Mouse (Mus musculus) monocyte, adult 2 months (primary cell): ENCODE data around the gene Coro1b.

Experiments used
- DNase-seq, 2 experiments: peaks; one replicate each; pipeline ENCODE4 v3.0.0; 2022; ENCODE audit warnings: low spot score in 2 of 2, low read depth in 1 of 2

Coro1b gene

DNA sequence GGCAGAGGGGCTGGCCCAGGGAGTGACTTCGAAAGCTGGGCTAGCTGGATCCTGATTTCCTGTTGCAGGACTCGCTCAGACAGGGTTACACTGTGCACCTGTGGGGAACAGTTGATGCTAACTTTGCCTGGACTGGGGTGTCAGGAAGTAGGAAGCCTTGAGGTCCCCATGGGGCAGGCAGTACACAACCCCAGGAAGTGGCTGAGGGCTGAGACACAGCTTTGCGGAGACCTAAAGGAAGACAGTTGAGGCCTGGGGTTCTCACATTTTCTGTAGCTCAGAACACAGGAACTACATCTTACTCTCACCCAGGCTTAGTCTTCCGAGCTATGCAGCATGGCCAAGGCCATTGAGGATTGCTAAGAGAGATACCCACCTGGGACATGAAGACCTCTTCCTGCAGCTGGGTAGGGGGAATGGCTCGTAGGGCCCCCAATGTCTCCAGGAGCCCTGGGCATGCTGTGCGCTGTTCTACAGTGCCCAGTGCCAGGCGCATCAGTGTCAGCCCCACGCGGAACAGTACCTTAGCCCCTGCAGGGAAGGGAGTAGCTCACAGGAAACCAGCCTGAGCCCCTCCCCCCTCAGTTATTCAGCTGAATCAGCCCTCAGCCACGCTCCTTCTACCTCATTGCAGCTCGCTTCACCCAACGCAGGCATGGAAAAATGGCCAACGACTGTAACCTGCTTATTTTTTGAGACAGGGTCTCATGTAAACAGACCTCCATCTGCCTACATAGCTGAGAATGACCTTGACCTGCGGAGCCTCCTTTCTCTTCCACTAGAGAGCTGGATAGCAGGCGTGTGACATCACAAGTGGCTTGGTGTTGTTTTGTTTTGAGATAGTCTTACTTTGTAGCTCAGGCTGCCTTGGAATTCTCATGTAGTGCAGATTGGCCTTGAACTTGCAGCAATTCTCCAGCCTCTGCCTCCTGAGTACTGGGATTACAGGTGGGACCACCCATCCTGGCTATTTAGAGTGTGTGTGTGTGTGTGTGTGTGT lies 36.9 kb downstream of the Coro1b start:
- no peak for DNase-seq

GRCm38 (mm10) chr19:4187303-4187702 lies 38.9 kb downstream of the Coro1b start:
- no peak for DNase-seq

DNA sequence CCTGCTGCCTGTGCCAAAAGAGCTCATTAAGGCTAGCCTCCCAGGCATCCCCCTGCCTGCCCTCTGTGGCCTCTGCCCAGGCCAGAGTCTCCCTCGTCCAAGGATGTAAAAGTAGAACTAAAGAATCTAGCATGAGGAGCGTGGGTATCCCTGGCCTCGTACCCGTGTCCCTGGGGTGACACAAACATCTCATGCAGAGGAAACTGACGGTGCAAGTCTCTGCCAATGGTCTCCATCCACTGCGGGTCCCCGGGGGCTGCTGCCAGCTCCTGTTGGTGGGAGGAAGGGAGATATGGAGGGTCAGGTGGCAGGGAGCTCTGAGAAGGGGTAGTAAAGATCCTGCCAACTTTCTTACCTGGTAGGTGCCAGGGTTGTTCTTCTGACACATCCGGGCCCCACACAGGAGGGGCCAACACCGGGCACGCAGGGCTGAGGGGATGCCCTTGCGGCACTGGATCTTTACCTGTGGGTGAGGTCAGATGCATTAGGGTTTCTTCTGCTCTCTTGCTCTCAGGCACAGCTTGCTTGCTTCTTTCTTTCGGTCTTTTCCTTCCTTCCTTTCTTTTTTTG lies 40.7 kb downstream of the Coro1b start:
- no peak for DNase-seq

DNA sequence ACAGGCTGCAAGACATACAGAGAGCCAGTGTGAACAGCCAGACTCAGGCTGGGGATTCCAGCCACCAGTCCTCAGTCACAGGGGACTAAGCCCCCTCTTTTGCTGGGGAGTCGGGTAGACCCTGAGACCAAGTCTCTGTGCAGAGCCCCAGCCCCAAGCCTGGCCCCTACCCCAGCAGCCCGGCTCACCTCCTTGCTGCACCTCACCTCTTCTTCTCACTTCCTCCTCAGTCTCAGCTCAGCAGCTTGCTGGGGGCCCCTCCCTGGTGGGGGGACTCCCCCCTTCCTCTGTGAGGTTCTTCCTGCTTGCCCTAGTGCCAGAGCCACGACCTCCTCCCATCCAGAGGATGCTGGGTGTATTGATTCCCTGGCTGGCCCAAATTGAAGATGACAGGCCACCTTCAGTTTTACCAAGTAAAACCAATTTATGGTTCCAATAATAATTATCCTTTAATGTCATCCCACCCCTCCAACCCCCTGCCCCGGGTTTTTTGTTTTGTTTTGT lies 42.5 kb downstream of the Coro1b start, which contains the start of gene Tbc1d10c:
Tbc1d10c (minus strand) TSS at position 454 of the 504 bp plus-strand sequence.
- peak; percentile 38 to 62 for DNase-seq

DNA sequence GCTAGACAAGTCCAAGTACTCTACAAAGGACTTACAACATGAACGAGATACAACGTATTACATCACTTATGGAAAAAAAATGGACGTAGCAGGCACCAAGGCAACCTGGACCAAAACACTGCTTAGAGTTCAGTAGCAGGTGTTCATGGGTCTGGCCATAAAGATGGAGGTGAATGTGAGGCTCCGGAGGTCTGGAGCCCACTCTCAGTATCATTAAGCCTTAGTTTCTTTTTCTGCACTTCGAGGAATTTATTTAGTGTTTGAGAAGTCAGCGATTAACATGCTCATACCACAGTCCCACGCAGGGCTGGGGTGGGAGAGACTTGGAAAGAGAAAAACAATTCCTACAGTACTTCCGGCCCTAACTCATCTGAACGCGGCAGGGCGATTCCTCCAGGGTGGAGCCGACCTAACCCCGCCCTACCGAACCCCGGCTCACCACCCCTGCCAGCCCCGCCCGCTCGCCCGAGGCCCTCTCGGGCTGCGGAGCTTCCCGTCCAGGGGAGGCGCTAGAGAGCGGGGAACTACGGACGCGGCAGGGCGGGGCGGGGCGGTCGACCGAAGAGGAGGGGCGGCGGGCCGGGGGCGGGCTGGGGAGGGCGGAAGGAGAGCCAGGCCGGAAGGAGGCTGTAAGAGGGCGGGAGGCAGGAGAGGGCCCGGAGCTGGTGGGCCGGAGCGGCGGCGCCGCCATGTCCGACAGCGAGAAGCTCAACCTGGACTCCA lies 43.3 kb downstream of the Coro1b start, which contains the start of gene Ppp1ca:
Ppp1ca (plus strand) TSS at position 538 of the 723 bp plus-strand sequence.
- DNase-seq, result peak; percentile 88 to 89

DNA sequence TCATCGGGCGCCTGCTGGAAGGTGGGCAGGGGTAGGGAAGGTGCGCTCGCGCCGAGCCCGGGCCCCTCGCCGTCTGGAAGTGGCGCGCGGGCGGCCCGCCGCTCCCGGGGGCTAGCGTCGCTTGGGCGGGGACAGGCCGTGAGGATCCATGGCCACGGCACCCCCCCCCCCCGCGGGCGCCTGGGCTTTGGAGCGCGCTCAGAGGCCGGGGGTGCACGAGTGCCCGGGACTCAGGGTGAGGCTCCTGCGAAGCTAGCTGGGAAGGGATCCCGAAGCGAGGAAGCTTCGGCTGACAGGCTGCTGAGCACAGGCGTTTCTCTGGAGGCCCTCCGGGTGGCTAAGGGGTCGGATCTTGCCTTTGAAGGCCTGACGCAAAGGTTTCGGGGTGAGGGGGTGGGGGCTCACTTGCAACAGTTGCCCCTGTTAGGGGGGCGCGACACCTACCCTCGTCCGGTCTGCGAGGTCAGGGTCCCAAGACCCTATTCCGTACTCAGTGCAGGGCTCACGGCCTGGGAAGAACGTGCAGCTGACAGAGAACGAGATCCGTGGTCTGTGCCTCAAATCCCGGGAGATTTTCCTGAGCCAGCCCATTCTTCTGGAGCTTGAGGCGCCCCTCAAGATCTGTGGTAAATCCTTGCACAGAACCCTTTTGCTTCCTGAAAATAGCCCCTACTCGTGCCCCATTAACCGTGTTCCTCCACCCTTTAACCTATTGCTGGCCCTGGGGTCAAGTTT lies 44.0 kb downstream of the Coro1b start:
- DNase-seq, result no peak

GRCm38 (mm10) chr19:4193129-4193528 lies 44.7 kb downstream of the Coro1b start:
- DNase-seq, result no peak

DNA sequence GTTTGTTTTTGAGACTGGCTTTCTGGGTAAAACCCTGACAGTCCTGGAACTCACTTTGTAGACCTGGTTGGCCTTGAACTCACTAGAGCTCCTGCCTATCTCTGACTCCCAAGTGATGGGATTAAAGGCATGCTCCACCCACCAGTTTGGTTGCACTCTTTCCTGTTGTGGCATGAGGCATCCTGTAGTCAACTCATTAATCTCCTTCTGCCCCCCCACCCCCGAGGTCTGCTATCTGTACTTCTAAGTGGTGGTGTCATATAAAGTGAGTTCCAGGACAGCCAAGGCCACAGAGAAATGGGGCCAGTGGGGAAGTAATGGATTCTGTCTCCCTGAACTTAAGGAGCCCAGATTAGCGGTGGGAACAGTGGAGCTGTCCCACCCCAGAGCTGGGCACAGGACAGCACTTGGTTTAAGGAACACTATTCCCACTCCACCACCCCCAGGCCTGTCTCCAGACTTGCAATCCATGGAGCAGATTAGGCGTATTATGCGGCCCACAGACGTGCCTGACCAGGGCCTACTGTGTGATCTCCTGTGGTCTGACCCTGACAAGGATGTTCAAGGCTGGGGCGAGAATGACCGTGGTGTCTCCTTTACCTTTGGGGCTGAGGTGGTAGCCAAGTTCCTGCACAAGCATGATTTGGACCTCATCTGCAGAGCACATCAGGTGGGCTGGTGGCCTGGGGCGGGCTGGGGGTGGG lies 45.8 kb downstream of the Coro1b start:
- no peak for DNase-seq

- no peak for DNase-seq
Observed at GRCm38 (mm10) chr19:4194776-4195650, 46.6 kb downstream of the Coro1b start.

GRCm38 (mm10) chr19:4196048-4196447 lies 47.6 kb downstream of the Coro1b start:
- no peak for DNase-seq

DNA sequence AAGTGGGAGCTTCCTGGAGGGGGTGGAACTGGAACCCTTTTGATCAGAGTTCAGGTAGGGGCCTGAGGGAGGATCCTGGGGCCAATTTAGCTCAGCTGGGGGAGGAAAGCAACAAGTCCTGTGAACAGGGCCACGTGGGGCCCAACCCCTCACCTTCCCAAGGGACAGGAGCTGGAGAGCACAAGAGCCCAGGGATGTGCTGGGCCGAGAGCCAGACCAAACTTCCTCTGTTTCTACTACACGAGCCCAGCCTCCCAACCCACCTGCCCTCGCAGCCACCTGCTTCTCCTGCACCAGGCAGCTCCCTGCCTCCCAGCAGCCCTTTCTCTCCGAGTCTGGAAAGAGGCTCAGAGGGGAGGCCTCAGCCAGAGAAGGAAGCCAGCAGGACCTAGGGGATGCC lies 48.1 kb downstream of the Coro1b start:
- no peak for DNase-seq

GRCm38 (mm10) chr19:4197180-4197579 lies 48.8 kb downstream of the Coro1b start:
- no peak for DNase-seq

- DNase-seq, result peak; percentile 87 to 89
Observed at GRCm38 (mm10) chr19:4201291-4201909, 53.0 kb downstream of the Coro1b start, which contains the start of gene Rad9a. Gene Rad9a, minus strand, starts transcription at chr19:4201662.

DNA sequence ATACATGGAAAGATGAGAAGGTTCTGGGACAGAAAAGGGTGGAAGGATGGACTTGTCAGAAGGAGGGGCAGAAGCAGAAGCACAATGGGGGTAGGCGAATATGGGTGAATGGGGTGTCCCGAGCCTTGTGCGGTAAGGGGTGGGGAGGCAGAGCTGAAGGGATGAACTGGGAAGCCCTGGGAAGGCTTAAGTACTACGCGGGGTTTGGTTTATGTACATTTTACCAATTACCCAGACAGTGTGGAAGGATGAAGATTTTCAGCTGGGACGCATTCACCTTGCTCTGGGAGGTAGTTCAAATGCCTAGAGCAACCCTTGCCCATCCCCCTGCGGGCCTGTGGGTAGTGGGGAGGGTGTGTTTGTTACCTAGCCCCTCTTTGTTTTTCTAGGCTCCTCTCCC lies 53.7 kb downstream of the Coro1b start:
- DNase-seq, result no peak

- DNase-seq, result no peak
Observed at GRCm38 (mm10) chr19:4203148-4203547, 54.7 kb downstream of the Coro1b start.
